Mouse (Mus musculus) naive thymus-derived CD4-positive, alpha-beta T cell, adult 2 months (primary cell): ENCODE results near the gene Hs3st1.

Experiments used
- DNase-seq: peaks from one replicate; pipeline ENCODE4 v3.0.0-alpha.2; 2011; ENCODE audit warnings: low read depth

The Hs3st1 gene

GRCm38 (mm10) chr5:39643260-39643923 lies 111.9 kb downstream of the Hs3st1 start:
- DNase-seq: no peak

- DNase-seq: no peak
Measured at GRCm38 (mm10) chr5:39642222-39642770, 113.0 kb downstream of the Hs3st1 start.

GRCm38 (mm10) chr5:39639438-39640177 lies 115.7 kb downstream of the Hs3st1 start:
- peak; percentile 7 for DNase-seq

- DNase-seq: no peak
Measured at GRCm38 (mm10) chr5:39638926-39639325, 116.3 kb downstream of the Hs3st1 start.

- no peak for DNase-seq
Measured at GRCm38 (mm10) chr5:39637874-39638273, 117.4 kb downstream of the Hs3st1 start.

- DNase-seq: no peak
Measured at GRCm38 (mm10) chr5:39636090-39636489, 119.2 kb downstream of the Hs3st1 start.

- no peak for DNase-seq
Measured at GRCm38 (mm10) chr5:39634300-39635047, 120.8 kb downstream of the Hs3st1 start.

- no peak for DNase-seq
Measured at GRCm38 (mm10) chr5:39633206-39633605, 122.1 kb downstream of the Hs3st1 start.

GRCm38 (mm10) chr5:39630841-39631240 lies 124.4 kb downstream of the Hs3st1 start:
- no peak for DNase-seq

GRCm38 (mm10) chr5:39625037-39625473 lies 130.2 kb downstream of the Hs3st1 start:
- DNase-seq: no peak

- no peak for DNase-seq
Measured at GRCm38 (mm10) chr5:39624218-39624590, 131.1 kb downstream of the Hs3st1 start.

GRCm38 (mm10) chr5:39623304-39624217 lies 131.7 kb downstream of the Hs3st1 start:
- no peak for DNase-seq

GRCm38 (mm10) chr5:39620206-39620866 lies 134.9 kb downstream of the Hs3st1 start:
- DNase-seq: no peak

- no peak for DNase-seq
Measured at GRCm38 (mm10) chr5:39617354-39617977, 137.8 kb downstream of the Hs3st1 start.

- no peak for DNase-seq
Measured at GRCm38 (mm10) chr5:39615202-39615601, 140.1 kb downstream of the Hs3st1 start.

- no peak for DNase-seq
Measured at GRCm38 (mm10) chr5:39613534-39613933, 141.7 kb downstream of the Hs3st1 start.

GRCm38 (mm10) chr5:39612240-39612639 lies 143.0 kb downstream of the Hs3st1 start:
- DNase-seq: no peak

- no peak for DNase-seq
Measured at GRCm38 (mm10) chr5:39608260-39608659, 147.0 kb downstream of the Hs3st1 start.

- DNase-seq: no peak
Measured at GRCm38 (mm10) chr5:39594737-39595136, 160.5 kb downstream of the Hs3st1 start.
